Mouse (Mus musculus) right cerebral cortex, postnatal 10 days (tissue): ENCODE data around the gene Zfp442.
"Not testable (repeated sequence)": the region's sequence is repeated elsewhere in the genome, so short reads cannot be mapped to it uniquely, and the experiment has no call there.

Source experiments
- DNase-seq, 2 experiments: peaks; one replicate each; pipeline ENCODE4 v3.0.0; 2021; ENCODE audit warnings: low spot score in 2 of 2

Zfp442 gene

GRCm38 (mm10) chr2:150451180-150451919, at the start of gene Zfp442:
Zfp442 (minus strand) TSS chr2:150451486.
- peak; percentile 78 to 82 for DNase-seq

DNA sequence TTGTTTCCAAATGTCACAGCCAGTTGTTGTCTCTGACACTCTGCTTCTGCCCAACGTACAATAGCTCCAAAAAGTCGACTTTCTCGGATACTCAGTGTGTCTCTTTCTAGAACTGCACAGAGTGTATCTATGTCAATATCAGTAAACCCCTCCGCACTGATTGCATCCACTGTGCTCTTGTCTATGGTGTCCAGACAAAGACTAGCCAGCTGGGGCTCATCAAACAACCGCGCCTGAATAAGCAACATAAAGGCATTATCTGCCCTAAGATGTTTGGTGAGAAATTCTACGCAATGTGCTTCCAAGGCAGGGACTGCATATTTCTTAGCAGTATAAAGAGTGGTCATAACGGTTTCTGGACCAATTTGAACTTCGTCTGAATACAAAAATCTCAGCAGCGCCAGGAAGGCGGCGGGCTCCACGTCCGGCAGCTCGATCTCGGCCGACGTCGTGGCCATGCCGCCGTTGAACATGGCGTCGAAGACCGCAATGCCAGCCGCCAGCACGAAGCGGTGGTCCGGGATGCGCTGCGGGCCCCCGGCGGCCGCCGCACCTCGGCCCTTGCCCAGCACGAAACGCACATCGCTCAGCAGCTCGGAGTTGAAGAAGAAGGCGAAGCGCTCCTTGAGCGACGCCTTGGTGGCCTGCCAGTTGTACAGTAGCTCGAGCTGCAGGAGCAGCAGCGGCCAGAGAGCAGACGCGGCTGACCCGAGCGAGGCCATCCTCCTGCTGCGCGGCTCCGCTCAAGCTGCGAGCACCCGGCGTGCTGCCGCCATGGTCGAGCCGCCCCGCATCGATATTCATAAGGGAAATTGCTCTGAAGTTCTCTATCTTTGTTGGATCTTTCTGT, 49.1 kb upstream of the Zfp442 start:
- not testable (repeated sequence) for DNase-seq

DNA sequence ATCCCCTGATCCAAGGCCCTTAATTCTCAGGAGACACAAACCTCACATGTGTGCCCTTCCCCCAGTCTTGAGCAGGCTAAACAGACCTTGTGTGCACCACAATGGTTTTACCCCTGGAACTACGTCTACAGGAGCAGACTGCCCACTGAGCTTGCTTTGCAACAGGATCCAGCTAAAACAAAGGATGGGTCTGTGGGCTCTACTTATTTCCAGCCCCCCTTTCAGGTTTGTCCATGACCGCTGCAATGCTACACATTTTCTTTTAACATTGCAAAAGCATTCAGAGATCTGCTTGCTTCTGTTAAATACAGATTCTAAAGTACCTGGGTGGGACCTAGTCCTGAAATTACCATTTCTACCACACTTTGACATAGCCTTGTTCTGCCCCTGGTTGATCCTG, 41.7 kb upstream of the Zfp442 start:
- DNase-seq: no peak

DNA sequence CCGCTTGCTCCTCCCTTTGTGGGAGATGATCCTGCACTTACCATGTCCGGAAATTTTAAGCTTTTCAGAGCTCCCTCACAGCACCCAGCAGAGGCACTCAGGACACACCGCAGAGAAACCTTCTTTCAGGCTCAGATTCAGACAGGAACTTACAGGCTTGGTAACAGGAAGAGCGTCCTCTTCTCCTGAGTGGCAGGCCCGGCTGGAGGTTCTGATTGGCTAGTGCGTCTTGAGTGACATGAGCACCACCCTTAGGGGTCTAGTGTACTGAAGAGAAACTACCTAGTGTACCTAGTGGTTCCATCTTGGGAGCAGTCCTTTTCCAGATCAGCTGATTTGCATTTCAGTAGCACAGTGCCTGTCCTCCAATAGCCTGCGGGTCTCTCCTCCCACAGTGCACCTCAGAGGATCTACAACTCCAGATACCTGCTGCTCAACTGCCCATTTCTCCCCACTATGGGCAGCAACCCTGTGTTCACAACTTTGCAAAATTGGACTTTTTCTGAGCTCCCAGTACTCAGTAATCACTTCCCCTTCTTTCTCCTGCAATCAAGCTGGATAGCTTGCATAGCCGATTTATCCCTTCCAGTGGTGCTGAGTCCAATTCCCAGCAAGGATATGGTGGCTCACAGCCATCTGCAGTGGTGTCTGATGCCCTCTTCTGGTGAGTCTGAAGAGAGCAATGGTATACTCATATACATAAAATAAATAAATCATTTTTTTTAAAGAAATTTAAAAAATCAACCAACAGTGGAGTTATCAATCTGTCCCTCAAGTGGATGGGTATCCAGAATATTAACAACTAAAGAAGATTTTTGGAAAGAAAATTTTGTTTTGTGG, 33.9 kb upstream of the Zfp442 start, which contains the start of gene Zfp345:
Gene Zfp345 (minus strand): TSS at position 153 of the 840 bp plus-strand sequence.
- peak in 1 of 2 experiments; percentile 23 for DNase-seq

DNA sequence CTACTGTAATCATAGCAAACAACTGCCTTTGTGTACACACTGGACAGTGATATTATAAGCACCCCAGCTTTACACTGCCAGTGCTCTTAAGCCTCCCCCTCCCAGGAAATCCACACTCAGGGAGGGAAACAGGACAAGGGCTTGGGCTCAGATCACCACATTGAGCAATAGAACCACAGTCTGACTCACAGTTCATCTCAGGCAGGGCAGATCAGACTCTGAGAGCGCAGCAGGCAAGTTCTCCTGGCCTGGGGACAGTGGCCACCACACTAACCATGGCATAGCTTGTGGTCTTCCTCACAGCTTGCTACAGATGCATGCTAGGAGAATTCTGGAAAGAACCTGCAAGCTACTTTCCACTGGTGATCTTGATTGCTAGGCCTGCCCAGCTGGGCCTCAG, 12.2 kb downstream of the Zfp442 start:
- DNase-seq: not testable (repeated sequence)

DNA sequence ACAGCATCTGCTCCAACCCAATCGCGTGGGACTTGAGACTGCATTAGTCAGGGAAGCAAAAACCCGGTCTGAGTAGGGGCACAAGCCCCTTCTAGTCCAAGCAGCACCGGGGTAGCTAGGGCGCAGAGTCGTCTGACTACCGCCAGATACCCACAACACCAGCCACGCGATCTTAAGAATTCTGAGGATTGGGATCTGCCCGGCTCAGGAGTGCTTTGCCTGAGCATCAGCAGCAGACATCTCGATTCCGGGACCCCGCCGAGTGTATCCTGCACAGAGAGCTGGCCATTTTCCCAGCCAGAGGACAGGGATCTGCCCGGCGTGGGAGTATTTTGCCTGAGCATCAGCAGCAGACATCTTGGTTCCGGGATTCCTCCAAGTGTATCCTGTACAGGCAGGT, 39.1 kb downstream of the Zfp442 start:
- not testable (repeated sequence) for DNase-seq

- no peak for DNase-seq
Observed at GRCm38 (mm10) chr2:150390198-150390597, 61.1 kb downstream of the Zfp442 start.

- DNase-seq: not testable (repeated sequence)
Observed at GRCm38 (mm10) chr2:150385553-150386106, 65.7 kb downstream of the Zfp442 start.

GRCm38 (mm10) chr2:150362878-150363229, 88.4 kb downstream of the Zfp442 start:
- no peak for DNase-seq

GRCm38 (mm10) chr2:150362113-150362877, 89.0 kb downstream of the Zfp442 start, which contains the start of gene 3300002I08Rik:
3300002I08Rik (minus strand) TSS chr2:150362765.
- peak; percentile 94 to 95 for DNase-seq
